Mouse (Mus musculus) neural tube, embryonic 12.5 days (tissue): ENCODE data around the gene Rnf141. TPM values are rescaled to one million over a fixed set of nuclear protein-coding genes. Genes with fewer than 3 reads are reported as not detected.

ENCODE experiments used
- ATAC-seq: fragments of 200-750 bp; cut with Nextera tagmentation; 2 replicates; pipeline ENCODE4 v1.8.0; 2017; ENCODE audit warnings: low read depth, mild to moderate bottlenecking, moderate TSS enrichment, moderate library complexity; ENCODE audit not compliant: low FRiP score
- H3K27ac ChIP-seq: fragments of 300-500 bp; sonication (generic); 2 replicates; pipeline ENCODE4 v1.5.1; 2016
- H3K27me3 ChIP-seq: fragments of 300-500 bp; sonication (generic); replicated peaks from 2 replicates; pipeline ENCODE4 v1.6.1; 2016; ENCODE audit warnings: mild to moderate bottlenecking
- H3K36me3 ChIP-seq: fragments of 300-500 bp; sonication (generic); 2 replicates; pipeline ENCODE4 v1.6.1; 2016; ENCODE audit warnings: mild to moderate bottlenecking
- H3K4me1 ChIP-seq: fragments of 300-500 bp; sonication (generic); 2 replicates; pipeline ENCODE4 v1.6.1; 2016
- H3K4me2 ChIP-seq: fragments of 300-500 bp; sonication (generic); replicated peaks from 2 replicates; pipeline ENCODE4 v1.6.1; 2016; ENCODE audit warnings: mild to moderate bottlenecking
- H3K4me3 ChIP-seq: fragments of 300-500 bp; sonication (generic); 2 replicates; pipeline ENCODE4 v1.5.1; 2016
- H3K9ac ChIP-seq: fragments of 300-500 bp; sonication (generic); 2 replicates; pipeline ENCODE4 v1.6.1; 2016; ENCODE audit warnings: mild to moderate bottlenecking
- H3K9me3 ChIP-seq: fragments of 300-500 bp; sonication (generic); 2 replicates; pipeline ENCODE4 v1.6.1; 2016; ENCODE audit warnings: mild to moderate bottlenecking
- WGBS: fragments of 180-500 bp; shearing (Covaris S2); methylation state at CpG from one replicate; pipeline ENCODE4 v1.1.7; 2016; 5-methylcytosine and 5-hydroxymethylcytosine counted together
- polyA plus RNA-seq: library from polyadenylated mRNA; unstranded; fragments of >200 nt; fragmentation: Nextera tagmentation; extraction: Ambion mirVana; gene quantifications from 2 replicates; pipeline ENCODE4 v1.2.1, GENCODE M21; 2016

The Rnf141 gene
- polyA plus RNA-seq, 1 experiment from 2014 or later: 30.7 TPM

GRCm38 (mm10) chr7:110855604-110856003, 11.3 kb upstream of the Rnf141 start:
- whole genome bisulfite sequencing: 78% methylated on average over 1 of the region's 1 CpGs
- Histone ChIP-seq H3K27ac (no peak overlapping the region), H3K36me3 (no peaks in the 10 kb centered on the region), H3K27me3 (no peaks in the 10 kb centered on the region), H3K4me3 (no peak overlapping the region), H3K9ac (no peak overlapping the region), H3K4me1 (no peaks in the 10 kb centered on the region), H3K4me2 (no peak overlapping the region), H3K9me3 (no peaks in the 10 kb centered on the region)
- no peak for ATAC-seq

DNA sequence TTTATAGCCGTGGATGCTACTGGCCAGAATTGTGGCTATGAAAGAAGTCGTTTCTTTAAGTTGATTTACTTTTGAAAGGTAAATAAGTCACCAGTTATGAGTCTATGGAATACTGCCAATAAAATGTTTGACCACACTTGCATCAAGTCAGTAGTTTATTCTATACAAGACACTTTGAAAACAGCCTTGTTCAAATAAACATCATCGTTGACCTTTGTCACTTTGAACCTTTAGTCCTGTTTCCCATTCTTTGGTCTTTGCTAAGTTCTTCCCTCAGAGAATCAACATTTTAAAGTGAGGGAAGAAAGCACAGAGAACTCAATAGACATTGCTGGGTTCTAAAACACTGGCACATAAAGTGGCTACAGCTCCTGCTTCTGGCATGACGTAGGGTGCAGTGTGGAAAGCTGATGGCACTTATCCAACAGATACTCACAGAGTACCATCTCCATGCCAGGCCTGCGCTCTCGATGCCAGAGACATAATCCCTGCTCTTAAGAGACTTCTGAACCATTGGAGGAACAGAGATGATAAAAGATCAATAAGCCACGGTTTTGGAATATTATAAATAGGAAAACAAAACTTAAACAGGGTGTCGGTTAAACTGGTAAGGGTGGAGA, 10.8 kb upstream of the Rnf141 start:
- Histone ChIP-seq H3K4me1 (no peaks in the 10 kb centered on the region), H3K4me2 (no peak overlapping the region), H3K36me3 (no peaks in the 10 kb centered on the region), H3K9ac (no peak overlapping the region), H3K4me3 (no peak overlapping the region), H3K27ac (no peak overlapping the region), H3K9me3 (no peaks in the 10 kb centered on the region), H3K27me3 (no peaks in the 10 kb centered on the region)
- WGBS: 81% methylated on average over 8 of the region's 8 CpGs
- ATAC-seq: no peak

DNA sequence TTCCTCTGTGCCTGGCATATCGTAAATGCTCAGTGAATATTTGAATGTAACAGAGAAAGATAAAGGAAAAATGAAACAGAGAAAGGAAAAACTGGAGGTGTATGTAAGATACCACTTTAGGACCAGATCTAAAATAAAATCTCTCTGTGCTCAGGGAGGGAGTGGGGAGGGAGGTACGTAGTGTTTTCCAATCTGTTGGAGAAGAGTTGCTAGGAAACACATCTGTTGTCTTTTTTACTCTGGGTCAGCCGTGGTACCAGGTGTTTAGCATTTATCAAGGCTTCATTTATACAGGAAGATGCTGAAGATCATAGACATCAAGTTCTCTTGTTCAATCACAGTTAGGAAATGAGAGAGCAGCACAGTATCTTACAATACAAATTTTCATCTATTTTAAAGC, 10.3 kb upstream of the Rnf141 start:
- no peaks in the 10 kb centered on the region for H3K9me3 ChIP-seq
- 62% methylated on average over 3 of the region's 3 CpGs for WGBS
- H3K27me3 ChIP-seq: no peaks in the 10 kb centered on the region
- H3K4me1 ChIP-seq: no peaks in the 10 kb centered on the region
- H3K4me2 ChIP-seq: no peak overlapping the region
- H3K9ac ChIP-seq: no peak overlapping the region
- H3K4me3 ChIP-seq: no peak overlapping the region
- ATAC-seq: no peak
- no peaks in the 10 kb centered on the region for H3K36me3 ChIP-seq
- no peak overlapping the region for H3K27ac ChIP-seq

GRCm38 (mm10) chr7:110853611-110854010, 9.4 kb upstream of the Rnf141 start:
- ATAC-seq: no peak
- no peak overlapping the region for H3K4me2 ChIP-seq
- WGBS: 71% methylated on average over 10 of the region's 10 CpGs

DNA sequence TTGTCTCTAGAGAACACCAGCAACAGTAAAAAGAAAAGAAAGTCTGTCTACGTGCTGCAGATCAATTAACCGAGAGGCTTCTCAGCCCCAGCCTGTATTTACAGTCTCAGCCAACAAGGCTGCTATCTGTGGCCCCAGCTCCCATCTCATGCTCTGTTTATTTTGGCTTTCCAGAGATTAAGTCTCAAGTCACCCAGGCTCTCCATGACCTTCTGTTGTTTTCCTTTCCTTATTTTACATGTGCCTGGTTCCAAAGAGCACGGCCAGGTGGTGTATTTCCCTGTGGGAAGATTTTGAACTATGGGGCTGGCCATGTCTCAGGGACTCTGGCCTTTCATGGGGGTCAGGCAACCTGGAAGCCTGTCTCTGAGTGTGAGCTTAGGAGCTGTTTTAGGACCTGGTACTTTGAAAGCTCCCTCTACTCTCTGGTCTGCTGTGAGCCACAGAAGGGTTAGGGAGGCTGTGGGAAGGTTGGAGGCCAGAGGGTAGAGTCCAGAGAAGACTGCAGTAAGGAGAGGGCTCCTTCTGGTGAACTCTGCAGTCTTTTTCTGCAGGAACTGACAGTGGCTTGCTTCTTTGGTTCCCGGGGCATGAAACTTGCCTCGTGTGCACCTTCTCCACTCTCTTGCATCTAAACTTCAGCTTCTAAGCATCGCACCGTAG, 7.4 kb upstream of the Rnf141 start:
- Histone ChIP-seq H3K9ac (no peak overlapping the region), H3K27me3 (no peaks in the 10 kb centered on the region), H3K36me3 (no peaks in the 10 kb centered on the region), H3K4me2 (no peak overlapping the region), H3K4me1 (no peaks in the 10 kb centered on the region), H3K4me3 (no peak overlapping the region), H3K9me3 (no peaks in the 10 kb centered on the region), H3K27ac (no peak overlapping the region)
- 82% methylated on average over 7 of the region's 7 CpGs for WGBS
- ATAC-seq: no peak

More at GRCm38 (mm10) chr7:110853611-110854010, 9.4 kb upstream of the Rnf141 start:
- no peak overlapping the region for H3K27ac ChIP-seq
- no peaks in the 10 kb centered on the region for H3K4me1 ChIP-seq
- H3K9ac ChIP-seq: no peak overlapping the region
- H3K27me3 ChIP-seq: no peaks in the 10 kb centered on the region
- H3K9me3 ChIP-seq: no peaks in the 10 kb centered on the region
- H3K36me3 ChIP-seq: no peaks in the 10 kb centered on the region
- H3K4me3 ChIP-seq: no peak overlapping the region

GRCm38 (mm10) chr7:110848371-110848770, 4.1 kb upstream of the Rnf141 start:
- no peak overlapping the region for H3K9ac ChIP-seq
- H3K4me2 ChIP-seq: no peak overlapping the region
- no peaks in the 10 kb centered on the region for H3K36me3 ChIP-seq
- no peak overlapping the region for H3K4me3 ChIP-seq
- 93% methylated on average over 1 of the region's 1 CpGs for WGBS
- no peaks in the 10 kb centered on the region for H3K9me3 ChIP-seq
- peaks cover 2% of the 10 kb centered on the region; the same call in 1 of the 2 replicates for H3K4me1 ChIP-seq
- H3K27ac ChIP-seq: no peak overlapping the region
- ATAC-seq: no peak
- H3K27me3 ChIP-seq: no peaks in the 10 kb centered on the region

DNA sequence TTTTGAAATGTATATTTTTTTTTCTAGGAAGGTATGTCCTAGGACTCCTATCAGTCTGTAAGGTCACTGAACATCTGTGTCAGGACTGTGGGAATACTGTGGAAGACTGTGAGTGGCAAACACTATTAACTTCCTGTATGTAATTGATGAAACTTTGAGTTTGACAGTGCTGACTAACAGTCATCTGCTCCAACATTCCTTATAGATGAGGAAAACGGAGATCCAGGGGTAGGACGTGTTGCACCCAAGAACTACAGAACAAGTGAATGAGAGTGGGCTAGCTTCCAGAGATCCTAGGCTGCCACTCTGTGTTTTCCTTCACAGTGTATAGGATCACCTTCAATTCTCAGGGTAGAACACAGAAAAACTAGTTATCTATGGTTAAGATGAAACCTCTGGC, 3.1 kb upstream of the Rnf141 start:
- 89% methylated on average over 2 of the region's 2 CpGs for WGBS
- H3K27me3 ChIP-seq: no peaks in the 10 kb centered on the region
- no peak overlapping the region for H3K4me2 ChIP-seq
- no peak for ATAC-seq
- no peaks in the 10 kb centered on the region for H3K36me3 ChIP-seq
- H3K9me3 ChIP-seq: no peaks in the 10 kb centered on the region
- H3K4me3 ChIP-seq: no peak overlapping the region
- peaks cover 4% of the 10 kb centered on the region; the same call in 1 of the 2 replicates for H3K4me1 ChIP-seq
- no peak overlapping the region for H3K9ac ChIP-seq
- H3K27ac ChIP-seq: no peak overlapping the region

DNA sequence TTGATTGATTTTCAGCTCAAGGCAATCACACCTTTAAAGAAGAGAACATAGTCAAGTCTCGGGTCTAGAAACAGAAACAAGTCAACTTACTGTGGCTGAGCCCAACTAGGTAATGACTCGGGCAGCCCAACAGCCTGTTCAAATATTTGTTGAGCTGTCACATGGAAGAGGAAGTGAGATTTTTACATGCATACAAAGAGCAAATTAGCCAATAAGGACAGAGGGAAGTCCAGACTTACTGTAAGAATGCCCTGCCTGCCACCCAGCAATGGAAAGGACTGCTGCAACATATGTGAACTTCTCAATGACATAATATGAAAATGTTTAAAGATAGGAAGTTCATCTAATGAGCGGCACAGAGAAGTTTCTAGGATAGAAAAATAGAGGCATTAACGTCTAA, 3.9 kb downstream of the Rnf141 start:
- Histone ChIP-seq H3K9ac (no peak overlapping the region), H3K4me3 (no peak overlapping the region), H3K4me1 (peaks cover 4% of the 10 kb centered on the region; the same call in 1 of the 2 replicates), H3K36me3 (no peaks in the 10 kb centered on the region), H3K4me2 (no peak overlapping the region), H3K9me3 (no peaks in the 10 kb centered on the region), H3K27ac (no peak overlapping the region), H3K27me3 (no peaks in the 10 kb centered on the region)
- WGBS: 82% methylated on average over 4 of the region's 4 CpGs
- no peak for ATAC-seq

- Histone ChIP-seq H3K36me3 (peaks cover 8% of the 10 kb centered on the region; the same call in 1 of the 2 replicates), H3K9me3 (no peaks in the 10 kb centered on the region), H3K27ac (no peak overlapping the region), H3K4me2 (no peak overlapping the region), H3K27me3 (no peaks in the 10 kb centered on the region), H3K4me1 (no peaks in the 10 kb centered on the region), H3K9ac (no peak overlapping the region), H3K4me3 (no peak overlapping the region)
- ATAC-seq: no peak
- WGBS: 56% methylated on average over 3 of the region's 3 CpGs
These were observed 9.7 kb downstream of the Rnf141 start for GRCm38 (mm10) chr7:110834522-110834921.

GRCm38 (mm10) chr7:110834018-110834417, 10.2 kb downstream of the Rnf141 start:
- no peak overlapping the region for H3K9ac ChIP-seq
- H3K4me1 ChIP-seq: no peaks in the 10 kb centered on the region
- no peaks in the 10 kb centered on the region for H3K27me3 ChIP-seq
- no peaks in the 10 kb centered on the region for H3K9me3 ChIP-seq
- H3K27ac ChIP-seq: no peak overlapping the region
- 91% methylated on average over 1 of the region's 1 CpGs for WGBS
- H3K4me2 ChIP-seq: no peak overlapping the region
- ATAC-seq: no peak
- no peak overlapping the region for H3K4me3 ChIP-seq
- H3K36me3 ChIP-seq: peaks cover 10% of the 10 kb centered on the region; the same call in 1 of the 2 replicates

- no peak for ATAC-seq
- no peaks in the 10 kb centered on the region for H3K9me3 ChIP-seq
- H3K36me3 ChIP-seq: peaks cover 13% of the 10 kb centered on the region; the same call in 1 of the 2 replicates
- no peak overlapping the region for H3K4me3 ChIP-seq
- H3K9ac ChIP-seq: no peak overlapping the region
- H3K27ac ChIP-seq: no peak overlapping the region
- no peaks in the 10 kb centered on the region for H3K4me1 ChIP-seq
- no peak overlapping the region for H3K4me2 ChIP-seq
- 97% methylated on average over 1 of the region's 1 CpGs for WGBS
- H3K27me3 ChIP-seq: no peaks in the 10 kb centered on the region
These were observed 11.2 kb downstream of the Rnf141 start for GRCm38 (mm10) chr7:110833024-110833423.

DNA sequence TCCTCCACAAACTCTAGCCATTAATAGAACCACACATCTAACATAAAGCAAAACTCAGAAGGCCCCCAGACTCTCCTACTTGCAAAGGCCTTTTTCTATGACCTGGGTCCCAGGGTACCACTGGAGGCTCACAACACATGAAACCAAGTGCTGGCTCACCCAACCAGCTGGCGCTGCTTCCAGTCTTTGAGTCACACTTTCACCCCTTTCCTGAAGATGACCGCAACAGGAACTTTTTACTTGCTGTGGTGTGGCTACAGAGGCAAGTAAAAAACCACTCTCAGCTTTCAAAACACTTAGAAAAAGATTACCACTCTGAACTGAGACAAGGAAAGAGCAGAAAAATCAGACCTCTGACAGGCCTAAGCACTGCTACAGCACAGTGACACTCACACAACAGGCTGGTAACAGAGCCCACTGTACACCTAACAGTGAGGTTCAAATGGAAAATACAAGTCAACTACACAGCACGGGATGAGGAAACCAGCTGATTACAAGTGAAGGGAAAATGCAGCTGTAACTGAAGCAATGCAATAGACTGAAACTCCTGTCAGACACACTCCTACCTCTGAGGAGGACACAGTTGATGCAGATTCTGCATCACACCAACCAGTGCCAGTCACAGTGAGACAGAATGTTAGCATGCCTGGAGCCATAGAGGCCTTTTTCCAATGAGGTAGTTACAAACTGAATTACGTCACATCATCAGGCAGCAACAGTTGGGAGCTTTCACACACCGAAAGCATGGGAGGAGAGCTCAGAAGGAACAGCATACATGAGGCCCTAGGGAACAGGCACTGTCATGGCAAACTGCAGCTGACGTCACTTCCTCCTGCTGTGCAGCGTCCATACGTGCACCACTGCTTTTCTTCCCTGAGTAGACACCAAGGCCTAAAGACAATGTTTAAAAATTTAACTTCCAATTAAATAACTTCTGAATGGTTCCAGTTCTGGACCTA, 20.0 kb downstream of the Rnf141 start:
- ATAC-seq: no peak
- 87% methylated on average over 8 of the region's 8 CpGs for WGBS
- Histone ChIP-seq H3K27me3 (no peaks in the 10 kb centered on the region), H3K9ac (no peak overlapping the region), H3K4me3 (no peak overlapping the region), H3K4me2 (no peak overlapping the region), H3K27ac (no peak overlapping the region), H3K4me1 (peaks cover 5% of the 10 kb centered on the region; the same call in 1 of the 2 replicates), H3K9me3 (no peaks in the 10 kb centered on the region), H3K36me3 (peaks cover 23% of the 10 kb centered on the region)
